Mouse (Mus musculus) liver, embryonic 13.5 days (tissue): Measurements from ENCODE around the gene Actl7b. TPM values are rescaled to one million over a fixed set of nuclear protein-coding genes. Genes with fewer than 3 reads are reported as not detected.
A peak's percentile ranks its signal among the peaks of the same experiment; 100 is the strongest.

Experiments
- ATAC-seq: fragments of 200-750 bp; cut with Nextera tagmentation; 2 replicates; pipeline ENCODE4 v1.8.0; 2017; ENCODE audit warnings: low read depth, mild to moderate bottlenecking, moderate number of reproducible peaks, moderate library complexity
- DNase-seq: peaks from one replicate; pipeline ENCODE4 v3.0.0; 2022
- H3K27ac ChIP-seq: fragments of 300-500 bp; sonication (generic); 2 replicates; pipeline ENCODE4 v1.5.1; 2015; ENCODE audit warnings: moderate library complexity, mild to moderate bottlenecking, inconsistent platforms
- H3K27me3 ChIP-seq: fragments of 300-500 bp; sonication (generic); 2 replicates; pipeline ENCODE4 v1.6.1; 2015; ENCODE audit warnings: mild to moderate bottlenecking, inconsistent platforms
- H3K36me3 ChIP-seq: fragments of 300-500 bp; sonication (generic); 2 replicates; pipeline ENCODE4 v1.6.1; 2015; ENCODE audit warnings: mild to moderate bottlenecking, inconsistent platforms
- H3K4me1 ChIP-seq: fragments of 300-500 bp; sonication (generic); replicated peaks from 2 replicates; pipeline ENCODE4 v1.6.1; 2015; ENCODE audit warnings: inconsistent platforms
- H3K4me2 ChIP-seq: fragments of 300-500 bp; sonication (generic); 2 replicates; pipeline ENCODE4 v1.6.1; 2015; ENCODE audit warnings: inconsistent platforms, mild to moderate bottlenecking, moderate library complexity
- H3K4me3 ChIP-seq: fragments of 300-500 bp; sonication (generic); replicated peaks from 2 replicates; pipeline ENCODE4 v1.5.1; 2015; ENCODE audit warnings: mild to moderate bottlenecking, inconsistent platforms
- H3K9ac ChIP-seq: fragments of 300-500 bp; sonication (generic); 2 replicates; pipeline ENCODE4 v1.6.1; 2015; ENCODE audit warnings: mild to moderate bottlenecking, inconsistent platforms
- H3K9me3 ChIP-seq: fragments of 300-500 bp; sonication (generic); replicated peaks from 2 replicates; pipeline ENCODE4 v1.6.1; 2016; ENCODE audit warnings: inconsistent platforms
- WGBS: fragments of 180-500 bp; shearing (Covaris S2); methylation state at CpG from one replicate; pipeline ENCODE4 v1.1.7; 2015; ENCODE audit not compliant: insufficient replicate concordance; 5-methylcytosine and 5-hydroxymethylcytosine counted together
- polyA plus RNA-seq: library from polyadenylated mRNA; unstranded; fragments of >200 nt; fragmentation: Nextera tagmentation; extraction: Ambion mirVana; gene quantifications from 2 replicates; pipeline ENCODE4 v1.2.1, GENCODE M21; 2015

The Actl7b gene
- not detected in 2 replicates for polyA plus RNA-seq

DNA sequence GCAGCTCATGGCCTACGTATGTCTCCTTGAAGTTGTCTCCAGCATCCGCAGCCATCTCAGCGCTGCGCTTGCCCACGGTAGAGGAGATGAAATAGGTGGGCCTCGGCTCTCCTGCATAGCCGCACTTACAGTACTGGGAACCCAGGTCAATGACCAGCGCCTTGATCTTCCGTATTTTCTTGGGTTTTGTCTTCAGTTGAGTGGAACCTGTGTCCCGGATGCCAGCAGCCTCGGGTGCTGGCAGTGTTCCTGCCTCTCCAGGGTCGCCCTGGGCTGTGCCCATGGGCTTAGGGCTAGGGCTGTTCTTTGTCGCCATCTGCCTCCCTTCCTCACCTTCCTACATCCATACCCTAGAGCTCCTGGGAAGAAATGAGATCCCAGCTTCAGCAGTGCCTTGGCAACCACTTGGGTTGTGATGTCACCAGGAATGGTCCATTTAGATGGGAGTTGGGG, at the start of gene Actl7b:
Gene Actl7b (minus strand): TSS at position 403 of the 453 bp plus-strand sequence.
- Histone ChIP-seq H3K9me3 (no peaks in the 10 kb centered on the region), H3K27me3 (no peaks in the 10 kb centered on the region), H3K9ac (no peak within 1 kb of the TSS), H3K4me2 (no peak within 1 kb of the TSS), H3K27ac (no peak within 1 kb of the TSS), H3K4me1 (no peaks in the 10 kb centered on the region), H3K36me3 (peaks cover 8% of the 10 kb centered on the region; the same call in 1 of the 2 replicates), H3K4me3 (no peak within 1 kb of the TSS)
- 80% methylated on average over 13 of the region's 13 CpGs for WGBS
- ATAC-seq (no peak), DNase-seq (no peak)

DNA sequence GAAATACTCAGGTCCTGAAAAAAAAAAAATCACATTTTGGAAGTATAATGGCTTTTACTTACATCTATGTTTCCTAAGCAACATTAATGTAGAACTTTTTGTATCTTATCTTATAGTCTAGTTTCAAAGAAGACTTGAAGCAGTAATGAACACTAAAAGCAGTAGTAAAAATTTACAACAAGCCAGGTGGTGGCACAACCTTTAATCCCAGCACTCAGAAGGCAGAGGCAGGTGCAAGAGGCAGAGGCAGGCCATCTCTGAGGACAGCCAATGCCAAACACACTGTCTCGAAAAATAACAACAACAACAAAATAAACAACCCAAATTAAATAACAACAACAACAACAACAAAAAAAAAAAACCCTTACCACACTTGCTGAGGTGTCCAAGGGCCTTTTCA, 29.8 kb upstream of the Actl7b start:
- Histone ChIP-seq H3K36me3 (peaks cover 89% of the 10 kb centered on the region), H3K4me1 (no peaks in the 10 kb centered on the region), H3K27ac (no peak overlapping the region), H3K9me3 (no peaks in the 10 kb centered on the region), H3K27me3 (no peaks in the 10 kb centered on the region), H3K4me3 (no peak overlapping the region), H3K4me2 (no peak overlapping the region), H3K9ac (no peak overlapping the region)
- ATAC-seq (no peak), DNase-seq (no peak)
- WGBS, result 50% methylated on average over 1 of the region's 1 CpGs

DNA sequence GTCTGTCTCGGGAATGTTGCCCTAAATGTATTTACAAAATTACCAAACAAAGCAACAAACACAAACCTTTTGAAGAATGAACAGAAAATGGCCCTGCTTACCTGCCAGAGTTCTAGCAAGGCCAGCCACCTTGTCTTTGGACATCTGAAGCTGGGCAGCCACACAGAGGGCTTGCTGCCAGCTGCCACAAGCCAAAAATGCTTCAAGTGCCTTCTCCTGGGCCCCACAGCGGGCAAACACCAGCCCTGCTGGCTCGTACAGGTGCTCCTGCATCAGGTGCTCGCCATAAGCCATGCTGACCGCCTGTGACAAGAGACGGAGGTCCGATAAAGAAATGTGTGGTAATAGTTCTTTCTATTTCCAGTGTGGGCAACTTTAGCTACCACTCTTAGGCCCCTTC, 27.7 kb upstream of the Actl7b start:
- 80% methylated on average over 7 of the region's 7 CpGs for WGBS

DNA sequence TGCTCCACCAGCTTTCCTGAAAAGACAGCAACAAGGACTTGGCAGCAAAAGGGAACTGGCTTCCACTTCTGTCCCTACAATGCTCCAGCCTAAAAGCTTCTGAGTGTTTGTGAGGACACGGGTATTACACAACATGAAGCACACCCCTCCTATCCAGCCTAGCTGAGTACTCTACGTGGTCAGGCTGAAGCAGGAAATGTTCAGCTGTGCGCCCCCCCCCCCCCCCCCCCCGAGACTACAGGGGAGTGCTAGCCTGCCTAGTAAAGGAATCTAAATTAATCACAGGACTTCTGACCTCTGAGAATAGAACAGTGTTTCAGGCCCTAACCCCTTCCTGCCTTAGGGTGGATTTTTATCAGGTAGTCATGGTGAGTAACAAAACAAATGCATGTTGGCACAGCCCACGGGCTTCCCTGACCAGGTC, 26.6 kb upstream of the Actl7b start:
- no peaks in the 10 kb centered on the region for H3K27me3 ChIP-seq
- H3K9me3 ChIP-seq, result no peaks in the 10 kb centered on the region
- ATAC-seq, result no peak
- no peaks in the 10 kb centered on the region for H3K4me1 ChIP-seq
- no peak overlapping the region for H3K9ac ChIP-seq
- no peak overlapping the region for H3K27ac ChIP-seq
- whole genome bisulfite sequencing, result 48% methylated on average over 5 of the region's 5 CpGs
- DNase-seq, result no peak
- peaks cover 89% of the 10 kb centered on the region for H3K36me3 ChIP-seq
- H3K4me2 ChIP-seq, result no peak overlapping the region
- no peak overlapping the region for H3K4me3 ChIP-seq

More for the DNA sequence above, 27.7 kb upstream of the Actl7b start:
- Histone ChIP-seq H3K27ac (no peak overlapping the region), H3K9ac (no peak overlapping the region), H3K36me3 (peaks cover 93% of the 10 kb centered on the region), H3K4me3 (no peak overlapping the region), H3K9me3 (no peaks in the 10 kb centered on the region), H3K4me2 (no peak overlapping the region), H3K27me3 (no peaks in the 10 kb centered on the region), H3K4me1 (no peaks in the 10 kb centered on the region)
- DNase-seq (no peak), ATAC-seq (no peak)

DNA sequence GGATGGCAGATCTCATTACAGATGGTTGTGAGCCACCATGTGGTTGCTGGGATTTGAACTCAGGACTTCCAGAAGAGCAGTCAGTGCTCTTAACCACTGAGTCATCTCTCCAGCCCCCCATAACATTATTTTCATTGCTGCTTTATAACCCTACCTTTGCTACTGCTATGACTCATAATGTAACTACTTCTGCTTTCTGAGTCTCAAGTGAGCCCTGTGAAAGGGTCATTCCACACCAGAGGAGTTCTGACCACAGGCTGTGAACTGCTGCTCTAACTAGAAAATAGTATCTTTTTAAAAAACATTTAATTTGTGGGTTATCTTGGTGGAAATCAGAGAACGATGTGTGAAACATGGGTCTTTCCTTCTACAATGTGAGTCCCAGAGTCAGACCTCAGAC, 16.4 kb upstream of the Actl7b start:
- Histone ChIP-seq H3K36me3 (peaks cover 88% of the 10 kb centered on the region), H3K9ac (no peak overlapping the region), H3K4me2 (no peak overlapping the region), H3K27ac (no peak overlapping the region), H3K27me3 (no peaks in the 10 kb centered on the region), H3K9me3 (no peaks in the 10 kb centered on the region), H3K4me1 (no peaks in the 10 kb centered on the region), H3K4me3 (no peak overlapping the region)
- WGBS, result 76% methylated on average over 1 of the region's 1 CpGs
- DNase-seq, result no peak
- no peak for ATAC-seq

DNA sequence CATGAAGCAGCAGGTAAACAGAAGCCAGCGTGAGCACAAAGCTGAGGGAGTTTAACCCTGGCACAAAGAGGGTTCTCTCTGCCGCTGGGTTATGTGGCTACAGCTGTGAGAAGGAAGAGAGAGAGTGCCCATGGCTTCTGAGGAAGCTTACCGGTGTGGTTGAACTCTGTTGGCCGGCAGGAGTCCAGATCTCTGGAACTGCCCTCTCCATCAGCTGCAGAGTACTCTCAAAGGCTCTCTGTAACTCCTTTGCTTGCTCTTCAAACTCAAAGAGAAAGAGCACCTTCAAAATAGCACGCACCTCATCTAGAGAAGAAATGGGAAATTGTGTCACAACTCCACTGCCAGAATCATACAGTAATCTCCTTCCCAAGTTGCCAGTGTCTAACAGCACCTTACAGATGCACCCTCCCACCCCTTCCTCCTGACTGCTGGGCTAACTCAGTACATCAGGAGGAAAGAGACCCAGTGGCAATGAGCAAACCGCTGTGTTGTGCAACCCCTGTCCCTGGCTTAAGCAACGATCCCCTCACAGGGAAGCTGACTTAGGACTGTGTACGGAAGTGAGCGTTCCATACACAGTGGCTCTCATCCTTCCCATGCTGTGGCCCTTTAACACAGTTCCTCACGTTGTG, 15.8 kb upstream of the Actl7b start:
- H3K4me1 ChIP-seq, result no peaks in the 10 kb centered on the region
- no peaks in the 10 kb centered on the region for H3K27me3 ChIP-seq
- no peak overlapping the region for H3K9ac ChIP-seq
- H3K36me3 ChIP-seq, result peaks cover 83% of the 10 kb centered on the region
- H3K9me3 ChIP-seq, result no peaks in the 10 kb centered on the region
- ATAC-seq, result peak; percentile 47; the same call in 1 of the 2 replicates
- 80% methylated on average over 10 of the region's 10 CpGs for WGBS
- H3K4me3 ChIP-seq, result no peak overlapping the region
- H3K4me2 ChIP-seq, result no peak overlapping the region
- no peak for DNase-seq
- H3K27ac ChIP-seq, result no peak overlapping the region

DNA sequence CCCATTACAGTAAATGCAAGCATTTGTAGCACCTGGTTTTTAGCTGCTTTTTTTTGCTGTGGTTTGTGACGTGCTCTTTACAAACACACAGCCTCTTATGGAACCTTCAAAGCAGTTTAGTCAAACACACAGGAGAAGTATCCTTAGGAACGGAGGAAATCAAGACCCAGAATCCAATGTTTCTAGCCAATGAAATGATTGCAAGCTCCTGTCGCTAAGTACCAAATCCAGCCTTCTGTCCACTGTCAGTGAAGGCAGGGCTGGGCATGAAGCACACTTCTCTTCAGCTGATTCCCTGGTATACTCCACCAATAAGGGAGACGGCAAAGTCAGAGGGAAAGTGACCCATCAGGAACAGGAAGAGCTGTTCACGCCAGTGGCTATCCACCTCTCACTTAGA, 14.8 kb upstream of the Actl7b start:
- Histone ChIP-seq H3K27ac (no peak overlapping the region; the same call in 1 of the 2 replicates), H3K27me3 (no peaks in the 10 kb centered on the region), H3K9me3 (no peaks in the 10 kb centered on the region), H3K4me2 (no peak overlapping the region), H3K4me1 (no peaks in the 10 kb centered on the region), H3K9ac (no peak overlapping the region), H3K4me3 (no peak overlapping the region), H3K36me3 (peaks cover 85% of the 10 kb centered on the region)
- ATAC-seq (no peak), DNase-seq (no peak)
- WGBS, result 84% methylated on average over 5 of the region's 5 CpGs

DNA sequence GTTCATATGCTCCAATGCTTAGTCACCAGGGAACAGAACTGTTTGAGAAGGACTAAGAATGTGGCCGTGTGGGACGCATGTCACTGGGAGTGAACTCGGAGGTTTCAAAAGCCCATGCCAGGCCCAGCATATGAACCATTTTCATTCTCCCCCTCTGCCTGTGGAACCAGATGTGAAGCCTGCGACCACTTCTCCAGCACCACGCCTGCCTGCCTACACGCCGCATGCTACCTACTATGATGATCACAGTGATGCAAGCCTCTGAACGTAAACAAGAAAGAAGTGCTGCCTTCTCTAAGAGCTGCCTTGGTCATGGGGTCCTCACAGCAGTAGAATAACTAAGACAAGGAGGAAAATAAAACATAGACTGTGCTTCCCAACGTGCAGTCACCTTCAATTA, 6.2 kb upstream of the Actl7b start:
- ATAC-seq, result no peak
- H3K36me3 ChIP-seq, result peaks cover 61% of the 10 kb centered on the region

DNA sequence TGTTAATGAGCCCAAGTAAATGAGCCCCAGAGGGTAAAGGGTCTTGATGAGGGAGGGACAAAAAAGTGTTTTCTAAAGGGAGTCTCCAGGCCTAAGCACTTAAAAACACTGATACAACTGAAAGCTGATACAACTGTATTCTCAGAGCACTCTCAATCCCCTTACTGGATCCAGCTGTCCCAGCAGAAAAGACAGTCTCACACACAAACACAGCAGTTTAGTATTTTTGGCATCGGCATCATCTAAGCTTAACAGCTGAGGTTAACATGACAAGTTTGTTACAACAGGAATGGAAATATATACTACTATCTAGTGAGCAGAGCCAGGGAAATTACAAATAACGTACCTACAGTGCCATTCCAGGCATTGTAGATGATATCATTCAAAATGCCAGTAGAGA, 5.1 kb upstream of the Actl7b start:
- no peaks in the 10 kb centered on the region for H3K9me3 ChIP-seq
- no peak overlapping the region for H3K27ac ChIP-seq
- WGBS, result 78% methylated on average over 2 of the region's 2 CpGs
- peaks cover 53% of the 10 kb centered on the region for H3K36me3 ChIP-seq
- H3K4me2 ChIP-seq, result no peak overlapping the region
- H3K9ac ChIP-seq, result no peak overlapping the region
- no peak for ATAC-seq
- H3K27me3 ChIP-seq, result no peaks in the 10 kb centered on the region
- H3K4me3 ChIP-seq, result no peak overlapping the region
- no peaks in the 10 kb centered on the region for H3K4me1 ChIP-seq
- no peak for DNase-seq

More for the DNA sequence above, 6.2 kb upstream of the Actl7b start:
- Histone ChIP-seq H3K4me2 (no peak overlapping the region), H3K9ac (no peak overlapping the region), H3K27me3 (no peaks in the 10 kb centered on the region), H3K4me1 (no peaks in the 10 kb centered on the region), H3K4me3 (no peak overlapping the region), H3K27ac (no peak overlapping the region), H3K9me3 (no peaks in the 10 kb centered on the region)
- WGBS, result 85% methylated on average over 9 of the region's 9 CpGs
- no peak for DNase-seq

DNA sequence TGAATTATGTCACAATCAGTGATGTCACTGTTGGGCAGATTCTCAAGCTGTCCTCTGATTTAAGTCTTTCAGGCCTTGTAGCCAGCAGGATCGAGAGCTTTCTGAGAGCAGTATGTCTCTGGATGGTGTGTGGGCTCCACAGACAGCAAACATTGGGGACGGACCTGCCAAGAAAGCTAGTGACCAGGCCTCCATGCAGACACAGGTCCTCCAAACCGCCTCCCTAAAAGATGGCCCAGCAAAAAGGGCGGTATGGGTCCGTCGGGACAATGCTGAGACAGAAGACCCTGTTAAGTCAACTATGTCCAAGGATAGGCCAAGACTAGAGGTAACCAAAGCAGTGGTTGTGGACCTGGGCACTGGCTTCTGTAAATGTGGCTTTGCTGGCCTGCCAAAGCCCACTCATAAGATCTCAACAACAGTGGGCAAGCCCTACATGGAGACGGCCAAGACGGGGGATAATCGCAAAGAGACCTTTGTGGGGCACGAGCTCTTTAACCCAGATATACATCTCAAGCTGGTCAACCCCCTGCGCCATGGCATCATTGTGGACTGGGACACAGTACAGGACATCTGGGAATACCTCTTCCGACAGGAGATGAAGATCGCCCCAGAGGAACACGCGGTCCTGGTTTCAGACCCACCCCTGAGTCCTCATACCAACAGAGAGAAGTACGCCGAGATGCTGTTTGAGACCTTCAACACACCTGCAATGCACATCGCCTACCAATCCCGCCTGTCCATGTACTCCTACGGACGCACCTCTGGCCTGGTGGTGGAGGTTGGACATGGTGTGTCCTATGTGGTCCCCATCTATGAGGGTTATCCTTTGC, 2.3 kb upstream of the Actl7b start, which contains the start of gene Actl7a:
Gene Actl7a (plus strand): TSS at position 51 of the 833 bp plus-strand sequence.
- Histone ChIP-seq H3K4me2 (no peak within 1 kb of the TSS), H3K4me3 (no peak within 1 kb of the TSS), H3K27ac (no peak within 1 kb of the TSS), H3K9me3 (no peaks in the 10 kb centered on the region), H3K9ac (no peak within 1 kb of the TSS), H3K36me3 (peaks cover 28% of the 10 kb centered on the region), H3K4me1 (no peaks in the 10 kb centered on the region), H3K27me3 (no peaks in the 10 kb centered on the region)
- no peak for ATAC-seq
- no peak for DNase-seq
- WGBS, result 84% methylated on average over 21 of the region's 21 CpGs

DNA sequence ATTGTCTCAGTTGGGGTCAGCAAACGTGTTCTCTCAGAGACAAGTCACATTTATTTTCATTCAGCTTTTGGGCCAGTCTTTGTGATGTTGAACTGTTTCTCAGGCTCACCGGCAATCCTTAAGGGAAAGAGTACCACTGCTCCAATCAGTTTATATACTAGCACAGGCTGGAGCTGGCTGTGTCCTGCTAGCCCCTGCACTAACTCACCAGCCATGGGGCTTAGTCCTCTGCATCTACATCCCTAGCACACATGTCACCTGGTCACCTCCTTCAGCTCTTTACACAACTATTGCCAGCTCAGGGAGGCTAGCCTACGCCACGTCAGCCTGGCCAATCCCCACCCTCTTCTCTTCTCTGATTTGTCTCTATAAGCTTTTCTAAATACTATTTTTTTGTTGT, 1.5 kb upstream of the Actl7b start:
- H3K4me1 ChIP-seq, result no peaks in the 10 kb centered on the region
- H3K9ac ChIP-seq, result no peak overlapping the region
- H3K4me3 ChIP-seq, result no peak overlapping the region
- no peaks in the 10 kb centered on the region for H3K27me3 ChIP-seq
- H3K4me2 ChIP-seq, result no peak overlapping the region
- no peak overlapping the region for H3K27ac ChIP-seq
- no peaks in the 10 kb centered on the region for H3K9me3 ChIP-seq
- WGBS, result 69% methylated on average over 4 of the region's 4 CpGs
- ATAC-seq (no peak), DNase-seq (no peak)
- peaks cover 21% of the 10 kb centered on the region for H3K36me3 ChIP-seq
